Mouse (Mus musculus) midbrain, embryonic 11.5 days (tissue): ENCODE measurements at regions not wholly inside any gene's neighbourhood (a gene's known extent, or its start where the extent isn't known, plus 50 kb on each side); places are given as distances from the start of the nearest gene placed in this dataset.
A peak's percentile ranks its signal among the peaks of the same experiment; 100 is the strongest.

Experiments used
- ATAC-seq: fragments of 200-750 bp; cut with Nextera tagmentation; 2 replicates; pipeline ENCODE4 v1.8.0; 2017; ENCODE audit warnings: moderate TSS enrichment, moderate library complexity; ENCODE audit not compliant: low FRiP score
- DNase-seq: peaks from one replicate; pipeline ENCODE4 v3.0.0; 2015; ENCODE audit warnings: low spot score; ENCODE audit errors: missing footprints
- H3K27ac ChIP-seq: fragments of 300-500 bp; sonication (generic); 2 replicates; pipeline ENCODE4 v1.5.1; 2014; ENCODE audit warnings: low read depth, low read length
- H3K27me3 ChIP-seq: fragments of 300-500 bp; sonication (generic); 2 replicates; pipeline ENCODE4 v1.6.1; 2014; ENCODE audit warnings: mild to moderate bottlenecking, low read length, moderate library complexity, mixed read lengths; ENCODE audit not compliant: control insufficient read depth, insufficient read depth
- H3K36me3 ChIP-seq: fragments of 300-500 bp; sonication (generic); 2 replicates; pipeline ENCODE4 v1.6.1; 2014; ENCODE audit warnings: mild to moderate bottlenecking, low read length, moderate library complexity, mixed read lengths; ENCODE audit not compliant: control insufficient read depth, insufficient read depth
- H3K4me1 ChIP-seq: fragments of 300-500 bp; sonication (generic); 2 replicates; pipeline ENCODE4 v1.6.1; 2014; ENCODE audit warnings: low read length; ENCODE audit not compliant: control insufficient read depth, insufficient read depth
- H3K4me2 ChIP-seq: fragments of 300-500 bp; sonication (generic); 2 replicates; pipeline ENCODE4 v1.6.1; 2014; ENCODE audit warnings: mild to moderate bottlenecking, moderate library complexity
- H3K4me3 ChIP-seq: fragments of 300-500 bp; sonication (generic); 2 replicates; pipeline ENCODE4 v1.5.1; 2014; ENCODE audit warnings: low read depth, low read length
- H3K9ac ChIP-seq: fragments of 300-500 bp; sonication (generic); 2 replicates; pipeline ENCODE4 v1.6.1; 2014; ENCODE audit warnings: low read length
- H3K9me3 ChIP-seq: fragments of 300-500 bp; sonication (generic); 2 replicates; pipeline ENCODE4 v1.6.1; 2016; ENCODE audit warnings: low read length; ENCODE audit not compliant: control insufficient read depth
- WGBS: fragments of 180-500 bp; shearing (Covaris S2); extraction: QIAGEN DNeasy Blood & Tissue Kit; methylation state at CpG from one replicate; pipeline ENCODE4 v1.1.7; 2014; 5-methylcytosine and 5-hydroxymethylcytosine counted together

- Histone ChIP-seq H3K27ac (no peak overlapping the region), H3K4me3 (no peak overlapping the region), H3K9me3 (no peaks in the 10 kb centered on the region), H3K9ac (no peak overlapping the region), H3K4me1 (no peaks in the 10 kb centered on the region), H3K36me3 (no peaks in the 10 kb centered on the region), H3K4me2 (no peak overlapping the region), H3K27me3 (no peaks in the 10 kb centered on the region)
- no peak for ATAC-seq
- DNase-seq = no peak
These were observed 532.1 kb downstream of the Tmem132b start for GRCm38 (mm10) chr5:126063644-126064043.

- H3K9me3 ChIP-seq = peaks cover 5% of the 10 kb centered on the region; the same call in 1 of the 2 replicates
- DNase-seq = no peak
- no peaks in the 10 kb centered on the region for H3K27me3 ChIP-seq
- H3K9ac ChIP-seq = no peak overlapping the region
- ATAC-seq = peak; percentile 66; the same call in 1 of the 2 replicates
- H3K4me3 ChIP-seq = no peak overlapping the region
- peaks cover 3% of the 10 kb centered on the region; the same call in 1 of the 2 replicates for H3K4me1 ChIP-seq
- no peaks in the 10 kb centered on the region for H3K36me3 ChIP-seq
- no peak overlapping the region for H3K4me2 ChIP-seq
- WGBS = 14% methylated on average over 7 of the region's 7 CpGs
- H3K27ac ChIP-seq = no peak overlapping the region
These were observed 547.8 kb downstream of the Tmem132b start for GRCm38 (mm10) chr5:126079281-126079838.

- Histone ChIP-seq H3K9me3 (no peaks in the 10 kb centered on the region), H3K36me3 (no peaks in the 10 kb centered on the region), H3K27me3 (no peaks in the 10 kb centered on the region), H3K27ac (0 out of 2 replicates have a peak overlapping the region, but pooled peaks have one; percentile 12), H3K4me3 (no peak overlapping the region), H3K4me1 (peaks cover 10% of the 10 kb centered on the region), H3K4me2 (no peak overlapping the region), H3K9ac (no peak overlapping the region)
- DNase-seq = no peak
- ATAC-seq = peak; percentile 66; the same call in 1 of the 2 replicates
- WGBS = 31% methylated on average over 4 of the region's 4 CpGs
These were observed 556.8 kb downstream of the Tmem132b start for GRCm38 (mm10) chr5:126088251-126088914.

- no peak overlapping the region for H3K4me2 ChIP-seq
- peaks cover 8% of the 10 kb centered on the region for H3K4me1 ChIP-seq
- no peak overlapping the region for H3K9ac ChIP-seq
- no peaks in the 10 kb centered on the region for H3K36me3 ChIP-seq
- WGBS = 90% methylated on average over 5 of the region's 5 CpGs
- H3K27me3 ChIP-seq = no peaks in the 10 kb centered on the region
- H3K9me3 ChIP-seq = no peaks in the 10 kb centered on the region
- H3K4me3 ChIP-seq = no peak overlapping the region
- DNase-seq = no peak
- H3K27ac ChIP-seq = no peak overlapping the region
- no peak for ATAC-seq
These were observed 561.6 kb downstream of the Tmem132b start for GRCm38 (mm10) chr5:126093196-126093595.

- DNase-seq = no peak
- no peaks in the 10 kb centered on the region for H3K9me3 ChIP-seq
- H3K4me2 ChIP-seq = no peak overlapping the region
- H3K27ac ChIP-seq = no peak overlapping the region
- no peaks in the 10 kb centered on the region for H3K36me3 ChIP-seq
- no peaks in the 10 kb centered on the region for H3K27me3 ChIP-seq
- WGBS = 83% methylated on average over 6 of the region's 6 CpGs
- peaks cover 2% of the 10 kb centered on the region; the same call in 1 of the 2 replicates for H3K4me1 ChIP-seq
- no peak overlapping the region for H3K4me3 ChIP-seq
- no peak for ATAC-seq
- no peak overlapping the region for H3K9ac ChIP-seq
These were observed 565.2 kb downstream of the Tmem132b start for GRCm38 (mm10) chr5:126096616-126097261.

- Histone ChIP-seq H3K9ac (no peak overlapping the region), H3K9me3 (no peaks in the 10 kb centered on the region), H3K27ac (no peak overlapping the region), H3K4me3 (no peak overlapping the region), H3K36me3 (no peaks in the 10 kb centered on the region), H3K4me1 (no peaks in the 10 kb centered on the region), H3K4me2 (no peak overlapping the region), H3K27me3 (no peaks in the 10 kb centered on the region)
- no peak for ATAC-seq
- DNase-seq = no peak
These were observed 565.7 kb downstream of the Tmem132b start for GRCm38 (mm10) chr5:126097262-126097628.

GRCm38 (mm10) chr5:126098433-126098832 is 566.9 kb downstream of the Tmem132b start:
- H3K9me3 ChIP-seq = no peaks in the 10 kb centered on the region
- no peak overlapping the region for H3K4me2 ChIP-seq
- no peak overlapping the region for H3K27ac ChIP-seq
- no peak overlapping the region for H3K4me3 ChIP-seq
- WGBS = 84% methylated on average over 7 of the region's 7 CpGs
- ATAC-seq (no peak), DNase-seq (no peak)
- H3K27me3 ChIP-seq = no peaks in the 10 kb centered on the region
- H3K9ac ChIP-seq = no peak overlapping the region
- no peaks in the 10 kb centered on the region for H3K4me1 ChIP-seq
- no peaks in the 10 kb centered on the region for H3K36me3 ChIP-seq

GRCm38 (mm10) chr5:126099931-126100330 is 568.4 kb downstream of the Tmem132b start:
- H3K4me2 ChIP-seq = no peak overlapping the region
- no peaks in the 10 kb centered on the region for H3K4me1 ChIP-seq
- no peak overlapping the region for H3K4me3 ChIP-seq
- 91% methylated on average over 8 of the region's 8 CpGs for WGBS
- no peaks in the 10 kb centered on the region for H3K27me3 ChIP-seq
- H3K27ac ChIP-seq = no peak overlapping the region
- no peaks in the 10 kb centered on the region for H3K36me3 ChIP-seq
- ATAC-seq (no peak), DNase-seq (no peak)
- H3K9me3 ChIP-seq = no peaks in the 10 kb centered on the region
- no peak overlapping the region for H3K9ac ChIP-seq

GRCm38 (mm10) chr5:126104464-126104863 is 572.9 kb downstream of the Tmem132b start:
- no peaks in the 10 kb centered on the region for H3K4me1 ChIP-seq
- ATAC-seq (no peak), DNase-seq (no peak)
- H3K27ac ChIP-seq = no peak overlapping the region
- H3K9ac ChIP-seq = no peak overlapping the region
- H3K36me3 ChIP-seq = no peaks in the 10 kb centered on the region
- H3K27me3 ChIP-seq = no peaks in the 10 kb centered on the region
- H3K4me2 ChIP-seq = no peak overlapping the region
- H3K4me3 ChIP-seq = no peak overlapping the region
- 84% methylated on average over 5 of the region's 5 CpGs for WGBS
- H3K9me3 ChIP-seq = no peaks in the 10 kb centered on the region
